Mouse (Mus musculus) left cerebral cortex, adult 2 months (tissue): ENCODE measurements around the gene Trhr2. TPM values are rescaled to one million over a fixed set of nuclear protein-coding genes. Genes with fewer than 3 reads are reported as not detected.

Experiments used
- DNase-seq, 2 experiments: peaks; one replicate each; pipeline ENCODE4 v3.0.0; 2021 to 2022; ENCODE audit warnings: low spot score in 2 of 2, mixed read lengths in 1 of 2; ENCODE audit errors: extremely low spot score in 1 of 2
- H3K27ac ChIP-seq: fragments of 200-600 bp; 2 replicates; pipeline ENCODE4 v1.8.1; 2022
- H3K4me3 ChIP-seq: fragments of 200-600 bp; 2 replicates; pipeline ENCODE4 v1.8.1; 2022
- CTCF ChIP-seq: fragments of 200-600 bp; IDR thresholded peaks from 2 replicates; pipeline ENCODE4 v1.8.1; 2022; ENCODE audit warnings: antibody characterized with exemption, mild to moderate bottlenecking, moderate library complexity
- intact Hi-C: fragments of 180-260 bp; cut with DNase I; formaldehyde crosslinking; loops from one replicate; pipeline ENCODE4 v1.15.1; 2025
- total RNA-seq, 2 experiments: library from RNA; stranded (reverse); gene quantifications; 2 replicates each; pipeline ENCODE4 v1.2.3; 2021

Gene Trhr2
- total RNA-seq, 2 experiments from 2014 or later, result 7.1 to 11.4 TPM

DNA sequence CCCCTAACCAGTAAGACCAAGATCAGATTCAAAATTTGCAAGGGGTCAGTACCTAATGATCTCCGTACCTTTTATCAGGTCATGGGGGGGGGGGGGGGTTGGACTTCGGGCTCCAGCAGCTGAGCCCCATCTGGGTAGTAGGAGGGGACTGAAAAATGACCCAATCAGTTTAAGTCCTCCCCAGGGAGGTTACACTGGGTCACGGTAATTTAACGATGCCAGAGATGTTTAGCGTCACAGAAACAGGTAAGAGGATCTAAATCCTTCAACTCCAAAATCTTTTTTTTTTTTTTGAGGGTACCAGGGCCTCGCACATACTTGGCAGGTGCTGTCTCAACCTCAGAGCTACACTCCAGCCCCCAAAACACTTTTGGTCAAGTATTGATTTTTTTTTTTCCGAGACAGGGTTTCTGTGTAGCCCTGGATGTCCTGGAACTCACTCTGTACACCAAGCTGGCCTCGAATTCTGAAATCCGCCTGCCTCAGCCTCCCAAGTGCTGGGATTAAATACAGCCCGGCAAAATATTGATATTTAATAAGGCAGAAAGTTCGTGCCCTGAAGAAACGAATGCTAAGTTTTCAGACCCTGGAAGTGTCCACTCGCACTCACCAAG lies 15.3 kb upstream of the Trhr2 start:
- H3K4me3 ChIP-seq, result peak overlapping the region; percentile 75
- peak overlapping the region; percentile 45; the same call in 1 of the 2 replicates for H3K27ac ChIP-seq
- intact Hi-C loops, result loop anchor here (2.0 to 5.0 kb wide), 3 partner anchors 66 to 425 kb away; partner anchors contain the start of genes Ctu2, Mvd and Rnf166
- no peak for TF ChIP-seq CTCF
- no peak for DNase-seq

DNA sequence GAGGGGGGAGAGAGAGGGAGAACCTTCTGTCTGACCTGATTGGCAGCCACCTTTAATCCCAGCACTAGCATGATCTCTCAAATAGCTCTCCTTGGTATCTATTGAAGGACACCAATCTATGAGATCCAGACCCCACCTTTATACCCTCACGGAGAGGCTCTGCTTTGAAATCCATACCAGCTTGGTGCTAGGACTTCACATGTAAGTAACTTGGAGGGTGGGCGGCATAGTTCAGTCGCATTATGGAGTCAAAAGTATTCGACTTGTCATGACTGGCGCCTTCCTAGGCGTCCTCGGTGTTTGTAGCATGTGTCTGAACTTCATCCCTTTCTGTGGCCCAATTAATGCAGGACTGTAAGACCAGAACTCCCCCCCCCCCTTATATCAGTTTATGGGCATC lies 14.8 kb upstream of the Trhr2 start:
- intact Hi-C loops, result loop anchor here (5.0 kb wide), 1 partner anchor 67 kb away; the partner anchor contains the start of gene Mvd
- Histone ChIP-seq H3K4me3 (peak overlapping the region; percentile 15; the same call in 1 of the 2 replicates), H3K27ac (no peak overlapping the region)
- no peak for TF ChIP-seq CTCF
- DNase-seq, result no peak

DNA sequence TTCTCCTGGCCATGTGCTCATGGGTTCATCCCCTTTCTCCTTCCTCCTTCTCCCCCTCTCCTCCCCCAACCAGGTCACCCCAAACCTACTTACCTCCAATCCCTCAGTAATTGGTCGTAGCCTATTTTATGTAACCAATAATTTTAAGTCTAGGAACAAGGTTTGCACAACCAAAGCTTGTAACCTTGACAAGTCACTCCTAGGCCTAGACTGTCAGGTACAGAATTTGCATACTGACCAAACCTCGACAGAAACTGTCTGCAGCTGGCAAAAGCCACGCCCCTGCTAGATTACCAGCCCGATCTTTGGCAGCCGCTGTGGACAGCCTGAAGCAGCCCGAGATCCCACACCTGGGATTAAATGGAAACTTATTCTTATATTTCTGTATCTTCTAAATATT lies 11.2 kb upstream of the Trhr2 start:
- no peak for DNase-seq
- intact Hi-C loops, result no loop called here
- Histone ChIP-seq H3K27ac (no peak overlapping the region), H3K4me3 (no peak overlapping the region)
- TF ChIP-seq CTCF, result no peak

DNA sequence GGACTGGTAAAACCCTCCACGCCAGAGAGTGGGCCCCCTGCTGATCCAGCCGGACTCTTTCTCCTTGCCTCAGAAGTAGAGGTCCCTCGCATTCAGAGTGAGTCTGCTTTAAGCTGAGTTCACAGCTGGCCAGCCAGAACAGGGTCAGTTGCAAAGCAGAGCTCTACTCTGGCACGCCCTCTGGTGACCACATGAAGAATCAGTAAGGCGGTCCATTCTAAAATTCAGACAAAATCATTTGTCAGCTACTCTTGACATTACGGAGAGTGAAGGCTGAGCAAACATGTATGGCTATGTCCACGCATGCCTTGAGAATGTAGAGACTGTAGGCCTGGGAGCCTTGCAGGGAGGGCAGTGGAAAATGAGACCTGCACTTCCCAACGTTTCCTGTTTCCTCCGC lies 9.1 kb upstream of the Trhr2 start:
- no peak overlapping the region for H3K4me3 ChIP-seq
- TF ChIP-seq CTCF, result peak; percentile 85
- H3K27ac ChIP-seq, result no peak overlapping the region; the same call in 1 of the 2 replicates
- DNase-seq, result peak; percentile 65 to 68
- intact Hi-C loops, result loop anchor here (1.0 kb wide), 2 partner anchors 30 to 96 kb away; no protein-coding TSS in a partner anchor

DNA sequence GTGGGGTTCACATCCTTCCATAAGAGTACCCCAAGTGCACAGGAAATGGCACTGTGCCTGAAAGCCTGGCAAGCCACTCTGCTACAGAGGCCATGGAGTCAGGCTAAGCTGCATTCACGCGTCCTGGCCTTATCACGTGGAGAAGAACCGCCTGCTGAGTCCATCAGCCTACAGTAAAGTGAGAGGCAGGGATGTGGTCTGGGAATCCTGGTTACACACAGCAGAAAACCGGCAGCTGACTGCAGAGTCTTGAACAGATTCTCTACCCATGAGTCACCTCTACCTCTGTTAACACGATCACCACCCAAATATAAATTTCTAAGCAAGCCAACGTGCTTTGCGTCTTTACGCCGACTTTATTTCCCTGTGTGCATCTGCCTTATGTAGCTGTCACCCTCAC lies 7.9 kb upstream of the Trhr2 start:
- no peak for TF ChIP-seq CTCF
- intact Hi-C loops, result no loop called here
- no peak for DNase-seq
- Histone ChIP-seq H3K27ac (no peak overlapping the region; the same call in 1 of the 2 replicates), H3K4me3 (no peak overlapping the region)

DNA sequence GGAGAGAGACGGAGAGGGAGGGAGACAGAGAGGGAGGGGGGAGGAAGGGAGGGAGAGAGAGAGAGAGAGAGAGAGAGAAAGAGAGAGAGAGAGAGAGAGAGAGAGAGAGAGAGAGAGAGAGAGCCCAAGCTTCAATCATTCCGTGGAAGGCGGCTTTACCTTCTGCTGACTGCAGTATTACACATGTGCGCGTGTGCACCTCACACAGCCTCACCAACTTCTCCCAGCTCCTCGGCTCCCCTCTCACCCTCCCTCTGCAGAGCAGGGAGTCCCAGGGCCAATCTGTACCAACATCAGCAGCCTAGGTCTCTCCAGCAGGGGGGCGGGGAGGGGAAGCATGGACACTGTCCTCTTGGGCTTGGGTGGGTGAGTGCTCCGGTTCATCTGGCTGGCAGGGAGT lies 2.4 kb upstream of the Trhr2 start:
- TF ChIP-seq CTCF, result no peak
- Histone ChIP-seq H3K4me3 (no peak overlapping the region), H3K27ac (no peak overlapping the region)
- intact Hi-C loops, result no loop called here
- DNase-seq, result no peak

DNA sequence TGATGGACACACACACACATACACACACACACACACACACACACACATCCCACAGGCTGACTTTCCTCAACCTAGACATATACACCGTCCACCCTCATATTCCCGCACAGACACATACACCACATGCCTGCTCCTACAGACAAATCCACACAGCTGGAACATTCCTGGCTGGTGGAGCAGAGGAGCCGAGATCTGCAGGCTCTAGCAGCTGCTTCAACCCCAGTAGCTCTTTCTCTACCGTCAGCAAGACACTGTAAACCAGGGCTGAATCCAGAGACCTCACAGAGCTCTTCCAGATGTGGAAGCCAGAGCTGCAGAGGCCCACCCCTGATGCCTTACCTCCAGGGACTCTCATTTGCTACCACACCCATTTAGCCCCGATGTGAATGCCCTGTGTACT lies 1.7 kb upstream of the Trhr2 start:
- H3K27ac ChIP-seq, result peak overlapping the region; percentile 36; the same call in 1 of the 2 replicates
- DNase-seq, result no peak
- TF ChIP-seq CTCF, result no peak
- intact Hi-C loops, result no loop called here
- peak overlapping the region; percentile 17; the same call in 1 of the 2 replicates for H3K4me3 ChIP-seq

DNA sequence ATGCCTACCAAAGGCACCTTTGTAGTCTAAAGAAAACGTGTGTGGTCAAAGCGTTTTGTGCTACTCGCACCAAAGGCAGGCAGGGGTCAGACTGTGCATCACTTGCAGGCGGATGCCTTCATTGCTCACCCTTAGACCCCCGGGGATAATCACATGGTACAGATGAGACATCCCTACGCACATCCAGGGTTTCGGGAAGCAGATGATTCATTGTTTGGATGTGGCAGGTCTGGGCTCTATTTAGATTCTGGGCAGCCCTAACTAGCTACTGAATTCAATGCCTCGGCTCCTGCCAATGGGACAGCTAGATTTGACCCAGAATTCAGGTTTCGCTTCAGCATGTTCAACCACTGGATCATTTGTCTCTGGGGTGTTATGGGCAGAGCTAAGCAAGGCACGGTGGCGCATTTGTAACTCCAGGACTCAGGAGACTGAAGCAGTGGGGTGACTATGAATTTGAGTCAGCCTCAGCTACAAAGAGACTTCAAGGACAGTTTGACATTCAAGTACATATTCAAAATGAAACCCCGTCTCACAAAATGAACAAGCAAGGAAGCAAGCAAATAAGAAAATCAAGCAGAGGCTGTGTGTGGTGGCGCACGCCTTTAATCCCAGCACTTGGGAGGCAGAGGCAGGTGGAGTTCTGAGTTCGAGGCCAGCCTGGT lies 1.3 kb downstream of the Trhr2 start:
- no peak for TF ChIP-seq CTCF
- peak overlapping the region; percentile 44; the same call in 1 of the 2 replicates for H3K27ac ChIP-seq
- H3K4me3 ChIP-seq, result no peak overlapping the region
- intact Hi-C loops, result no loop called here
- DNase-seq, result no peak

DNA sequence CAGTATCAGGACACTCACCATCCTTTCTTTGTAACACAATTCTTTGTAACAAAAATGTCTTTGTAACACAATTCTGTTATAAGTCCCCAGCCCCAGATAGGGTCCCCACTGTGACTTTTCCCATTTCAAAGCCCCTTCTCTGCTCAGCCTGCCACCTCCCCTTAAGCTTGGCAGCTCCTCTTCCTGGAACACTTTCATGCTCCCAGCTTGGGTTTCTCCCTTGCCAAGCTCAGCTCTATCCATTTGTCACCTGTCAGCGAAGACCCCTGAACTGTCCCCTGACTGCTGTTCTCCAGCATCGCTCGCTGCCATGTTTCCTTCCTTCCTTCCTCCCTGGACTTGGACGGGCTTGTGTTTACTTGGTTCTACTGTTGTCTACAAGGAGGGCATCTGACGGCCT lies 2.9 kb downstream of the Trhr2 start:
- H3K27ac ChIP-seq, result peak overlapping the region; percentile 93
- intact Hi-C loops, result no loop called here
- no peak for DNase-seq
- no peak for TF ChIP-seq CTCF
- no peak overlapping the region for H3K4me3 ChIP-seq

DNA sequence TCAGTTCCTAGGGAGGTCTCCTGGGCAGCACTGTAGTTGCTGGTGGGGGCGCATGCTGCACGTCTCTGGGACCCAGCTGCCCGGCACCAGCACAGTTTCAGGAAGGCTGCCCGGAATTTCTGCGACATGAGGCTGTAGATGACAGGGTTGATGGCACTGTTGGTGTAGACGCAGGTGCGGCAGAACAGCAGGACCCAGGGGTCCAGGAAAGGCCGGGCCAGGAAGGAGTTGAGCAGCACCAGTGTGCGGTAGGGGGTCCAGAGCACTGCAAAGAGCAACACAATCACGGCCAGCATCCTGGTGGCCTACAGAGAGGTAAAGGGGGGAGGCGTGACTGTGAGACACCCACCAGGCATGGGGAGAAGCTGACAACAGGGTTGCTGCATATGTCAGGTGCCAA lies 3.3 kb downstream of the Trhr2 start:
- TF ChIP-seq CTCF, result no peak
- DNase-seq, result no peak
- intact Hi-C loops, result no loop called here
- peak overlapping the region; percentile 93 for H3K27ac ChIP-seq
- no peak overlapping the region for H3K4me3 ChIP-seq

DNA sequence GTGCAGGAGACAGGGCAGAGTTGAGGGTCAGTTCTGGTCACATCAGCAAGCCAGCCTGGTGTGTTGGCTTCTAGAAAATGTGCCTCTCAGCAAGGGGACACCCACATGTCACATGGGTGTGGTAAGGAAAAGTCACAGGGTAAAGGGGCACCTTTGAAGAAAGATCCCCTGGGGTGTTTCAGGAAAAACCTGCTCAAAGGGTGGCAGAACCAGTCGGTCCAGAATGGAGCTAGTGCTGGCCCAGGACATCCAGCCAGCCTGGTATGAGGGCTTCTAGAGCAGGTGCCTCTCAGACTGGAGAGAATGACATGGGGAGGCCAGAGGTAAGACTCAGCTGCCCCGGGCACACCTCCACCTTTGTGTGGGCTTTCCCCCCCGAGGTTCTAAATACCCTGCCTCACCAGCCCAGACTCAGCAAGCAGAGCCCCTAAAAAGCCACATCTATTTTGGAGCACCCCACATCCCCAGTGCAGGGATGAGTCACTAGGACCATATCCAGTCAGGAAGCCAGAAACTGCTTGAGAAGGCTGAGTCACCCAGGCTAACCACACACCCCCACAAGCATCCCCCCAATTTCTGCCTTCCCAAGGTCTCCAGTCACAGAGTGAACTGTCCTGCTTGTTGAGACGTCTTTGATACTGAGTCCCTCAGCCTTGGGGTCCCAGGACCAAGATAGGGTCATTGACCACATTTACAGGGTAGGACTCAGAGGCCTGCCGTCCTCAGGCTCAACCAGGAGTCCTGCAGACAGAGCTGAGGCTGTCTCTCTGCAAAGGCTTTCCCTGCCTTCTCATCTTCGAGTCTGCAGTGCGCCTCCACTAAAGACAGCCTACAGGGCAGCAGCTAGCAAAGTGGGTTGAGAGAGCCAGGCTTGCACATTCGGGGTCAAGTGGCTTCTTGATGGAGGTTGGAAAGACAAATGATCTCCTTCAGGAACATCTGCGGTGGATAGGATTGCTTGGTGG lies 4.6 kb downstream of the Trhr2 start:
- intact Hi-C loops, result no loop called here
- TF ChIP-seq CTCF, result no peak
- H3K27ac ChIP-seq, result peak overlapping the region; percentile 93
- no peak overlapping the region for H3K4me3 ChIP-seq
- peak; percentile 60 to 63 for DNase-seq
